Mouse (Mus musculus) large intestine, adult 2 months (tissue): ENCODE data around the gene Itgad. TPM values are rescaled to one million over a fixed set of nuclear protein-coding genes. Genes with fewer than 3 reads are reported as not detected.

ENCODE experiments used
- DNase-seq: peaks from one replicate; pipeline ENCODE4 v3.0.0-alpha.2; 2012; ENCODE audit warnings: low read depth, low spot score
- WGBS: fragments of 180-500 bp; shearing (Covaris S2); methylation state at CpG from one replicate; pipeline ENCODE4 v1.1.7; 2018; 5-methylcytosine and 5-hydroxymethylcytosine counted together
- polyA plus RNA-seq: library from polyadenylated mRNA; depleted of rRNA; stranded (reverse); fragments of >200 nt; gene quantifications from 2 replicates; pipeline ENCODE4 v1.2.3, GENCODE M21; 2012; rRNA removed

Gene Itgad
- polyA plus RNA-seq, 1 experiment, result 1.1 TPM

GRCm38 (mm10) chr7:128267391-128267790 lies 113.2 kb downstream of the Itgad start:
- 61% methylated on average over 13 of the region's 13 CpGs for WGBS
- DNase-seq, result no peak

GRCm38 (mm10) chr7:128267813-128268212 lies 113.6 kb downstream of the Itgad start:
- WGBS, result 69% methylated on average over 7 of the region's 7 CpGs

GRCm38 (mm10) chr7:128270431-128270850 lies 116.3 kb downstream of the Itgad start:
- no peak for DNase-seq
- WGBS, result 31% methylated on average over 13 of the region's 13 CpGs

More at GRCm38 (mm10) chr7:128267813-128268212, 113.6 kb downstream of the Itgad start:
- no peak for DNase-seq

- no peak for DNase-seq
- 94% methylated on average over 9 of the region's 9 CpGs for WGBS
Measured at GRCm38 (mm10) chr7:128271496-128271895, 117.3 kb downstream of the Itgad start.

Other genes with a start within 250 kb of the Itgad start
- 14.2 and 14.8 TPM in 2 replicates for gene Kat8, start 241.9 kb upstream of the Itgad start, polyA plus RNA-seq
- 33.4 and 34.9 TPM in 2 replicates for gene Prss8, start 224.3 kb upstream of the Itgad start, polyA plus RNA-seq
- 3.2 and 4.4 TPM in 2 replicates for gene Prss36, start 207.7 kb upstream of the Itgad start, polyA plus RNA-seq
- gene Fus, start 186.9 kb upstream of the Itgad start, polyA plus RNA-seq, result 187 and 218 TPM in 2 replicates
- 928 and 1,122 TPM in 2 replicates for gene Pycard, start 160.5 kb upstream of the Itgad start, polyA plus RNA-seq
- 6.8 and 9.8 TPM in 2 replicates for gene Trim72, start 150.4 kb upstream of the Itgad start, polyA plus RNA-seq
- gene Itgam, start 91.7 kb upstream of the Itgad start, polyA plus RNA-seq, result 10.1 and 14.0 TPM in 2 replicates
- 0.02 and 0.04 TPM in 2 replicates for gene Gm49368, start 91.7 kb upstream of the Itgad start, polyA plus RNA-seq
- gene Itgax, start 24.8 kb upstream of the Itgad start, polyA plus RNA-seq, result 6.7 and 13.6 TPM in 2 replicates
- 1.0 and 1.6 TPM in 2 replicates for gene Cox6a2, start 52.0 kb downstream of the Itgad start, polyA plus RNA-seq
- 22.1 and 28.9 TPM in 2 replicates for gene Armc5, start 83.0 kb downstream of the Itgad start, polyA plus RNA-seq
- 2.2 and 2.7 TPM in 2 replicates for gene 9130023H24Rik, start 83.7 kb downstream of the Itgad start, polyA plus RNA-seq
- gene Tgfb1i1, start 92.4 kb downstream of the Itgad start, polyA plus RNA-seq, result 53.7 and 57.1 TPM in 2 replicates
- gene Slc5a2, start 111.3 kb downstream of the Itgad start, polyA plus RNA-seq, result not detected in 2 replicates
- gene BC017158, start 143.8 kb downstream of the Itgad start, polyA plus RNA-seq, result 25.9 and 53.1 TPM in 2 replicates